Mouse (Mus musculus): ENCODE measurements around the gene Fgf18.

GRCm38 (mm10) chr11:33156436-33157015, 9.3 kb upstream of the Fgf18 start:
- TF ChIP-seq POLR2A (IDR thresholded peaks at IDR 0.05; ENCODE audit: borderline replicate concordance, extremely low read depth, low read depth, low read length) (no peak), CTCF (IDR thresholded peaks at IDR 0.05; ENCODE audit: insufficient read depth, low read length) (no peak)
